Mouse (Mus musculus) limb, embryonic 13.5 days (tissue): ENCODE measurements around the gene Rtel1. TPM values are rescaled to one million over a fixed set of nuclear protein-coding genes. Genes with fewer than 3 reads are reported as not detected.

Experiments used
- ATAC-seq: fragments of 200-750 bp; cut with Nextera tagmentation; 2 replicates; pipeline ENCODE4 v1.8.0; 2017; ENCODE audit warnings: low read depth, moderate number of reproducible peaks, moderate TSS enrichment; ENCODE audit not compliant: low FRiP score
- H3K27ac ChIP-seq: fragments of 300-500 bp; sonication (generic); 2 replicates; pipeline ENCODE4 v1.5.1; 2015; ENCODE audit warnings: inconsistent platforms, mild to moderate bottlenecking, moderate library complexity
- H3K27me3 ChIP-seq: fragments of 300-500 bp; sonication (generic); 2 replicates; pipeline ENCODE4 v1.6.1; 2015; ENCODE audit warnings: mild to moderate bottlenecking, inconsistent platforms
- H3K36me3 ChIP-seq: fragments of 300-500 bp; sonication (generic); 2 replicates; pipeline ENCODE4 v1.6.1; 2015; ENCODE audit warnings: inconsistent platforms, mild to moderate bottlenecking, moderate library complexity
- H3K4me1 ChIP-seq: fragments of 300-500 bp; sonication (generic); 2 replicates; pipeline ENCODE4 v1.6.1; 2015; ENCODE audit warnings: inconsistent platforms
- H3K4me2 ChIP-seq: fragments of 300-500 bp; sonication (generic); replicated peaks from 2 replicates; pipeline ENCODE4 v1.6.1; 2015; ENCODE audit warnings: inconsistent platforms, mild to moderate bottlenecking, moderate library complexity
- H3K4me3 ChIP-seq: fragments of 300-500 bp; sonication (generic); 2 replicates; pipeline ENCODE4 v1.5.1; 2015; ENCODE audit warnings: moderate library complexity, mild to moderate bottlenecking, inconsistent platforms
- H3K9ac ChIP-seq: fragments of 300-500 bp; sonication (generic); 2 replicates; pipeline ENCODE4 v1.6.1; 2015; ENCODE audit warnings: mild to moderate bottlenecking, inconsistent platforms
- H3K9me3 ChIP-seq: fragments of 300-500 bp; sonication (generic); 2 replicates; pipeline ENCODE4 v1.6.1; 2016; ENCODE audit warnings: inconsistent platforms
- WGBS: fragments of 180-500 bp; shearing (Covaris S2); methylation state at CpG from one replicate; pipeline ENCODE4 v1.1.7; 2015; 5-methylcytosine and 5-hydroxymethylcytosine counted together
- polyA plus RNA-seq: library from polyadenylated mRNA; unstranded; fragments of >200 nt; fragmentation: Nextera tagmentation; extraction: Ambion mirVana; gene quantifications from 2 replicates; pipeline ENCODE4 v1.2.1, GENCODE M21; 2015

Gene Rtel1
- polyA plus RNA-seq, 1 experiment from 2014 or later = 48.8 TPM

GRCm38 (mm10) chr2:181381107-181381506 lies 61.6 kb downstream of the Rtel1 start:
- H3K4me2 ChIP-seq = no peak overlapping the region
- H3K4me1 ChIP-seq = no peaks in the 10 kb centered on the region
- ATAC-seq = no peak
- H3K9ac ChIP-seq = no peak overlapping the region
- H3K9me3 ChIP-seq = no peaks in the 10 kb centered on the region
- no peak overlapping the region for H3K4me3 ChIP-seq
- no peaks in the 10 kb centered on the region for H3K27me3 ChIP-seq
- WGBS = 94% methylated on average over 5 of the region's 5 CpGs
- H3K36me3 ChIP-seq = peaks cover 73% of the 10 kb centered on the region
- H3K27ac ChIP-seq = no peak overlapping the region

GRCm38 (mm10) chr2:181381631-181382306 lies 62.2 kb downstream of the Rtel1 start:
- Histone ChIP-seq H3K4me2 (no peak overlapping the region), H3K27ac (no peak overlapping the region), H3K4me3 (no peak overlapping the region), H3K9me3 (no peaks in the 10 kb centered on the region), H3K4me1 (no peaks in the 10 kb centered on the region), H3K9ac (no peak overlapping the region), H3K36me3 (peaks cover 80% of the 10 kb centered on the region), H3K27me3 (no peaks in the 10 kb centered on the region)
- no peak for ATAC-seq
- WGBS = 93% methylated on average over 6 of the region's 6 CpGs

GRCm38 (mm10) chr2:181384463-181384862 lies 64.9 kb downstream of the Rtel1 start:
- no peaks in the 10 kb centered on the region for H3K9me3 ChIP-seq
- no peaks in the 10 kb centered on the region for H3K27me3 ChIP-seq
- 87% methylated on average over 7 of the region's 7 CpGs for whole genome bisulfite sequencing
- H3K9ac ChIP-seq = no peak overlapping the region
- H3K4me1 ChIP-seq = no peaks in the 10 kb centered on the region
- no peak overlapping the region for H3K4me2 ChIP-seq
- H3K27ac ChIP-seq = no peak overlapping the region
- ATAC-seq = no peak
- H3K4me3 ChIP-seq = no peak overlapping the region
- H3K36me3 ChIP-seq = peaks cover 71% of the 10 kb centered on the region

- no peak for ATAC-seq
- H3K36me3 ChIP-seq = peaks cover 66% of the 10 kb centered on the region
These were observed 65.4 kb downstream of the Rtel1 start for GRCm38 (mm10) chr2:181384919-181385391.

GRCm38 (mm10) chr2:181385885-181386284 lies 66.3 kb downstream of the Rtel1 start:
- Histone ChIP-seq H3K36me3 (peaks cover 56% of the 10 kb centered on the region), H3K4me1 (no peaks in the 10 kb centered on the region), H3K9ac (no peak overlapping the region), H3K4me3 (no peak overlapping the region), H3K27ac (no peak overlapping the region), H3K27me3 (no peaks in the 10 kb centered on the region), H3K4me2 (no peak overlapping the region), H3K9me3 (no peaks in the 10 kb centered on the region)
- ATAC-seq = no peak
- WGBS = 78% methylated on average over 3 of the region's 3 CpGs

More at GRCm38 (mm10) chr2:181384919-181385391, 65.4 kb downstream of the Rtel1 start:
- Histone ChIP-seq H3K9ac (no peak overlapping the region), H3K4me1 (no peaks in the 10 kb centered on the region), H3K4me3 (no peak overlapping the region), H3K4me2 (no peak overlapping the region), H3K9me3 (no peaks in the 10 kb centered on the region), H3K27ac (no peak overlapping the region), H3K27me3 (no peaks in the 10 kb centered on the region)
- WGBS = 78% methylated on average over 4 of the region's 4 CpGs

GRCm38 (mm10) chr2:181386663-181387210 lies 67.2 kb downstream of the Rtel1 start:
- WGBS = 75% methylated on average over 3 of the region's 4 CpGs
- H3K36me3 ChIP-seq = peaks cover 50% of the 10 kb centered on the region
- H3K9ac ChIP-seq = no peak overlapping the region
- no peak overlapping the region for H3K27ac ChIP-seq
- no peak overlapping the region for H3K4me2 ChIP-seq
- H3K4me3 ChIP-seq = no peak overlapping the region
- no peaks in the 10 kb centered on the region for H3K4me1 ChIP-seq
- no peaks in the 10 kb centered on the region for H3K27me3 ChIP-seq
- ATAC-seq = no peak
- H3K9me3 ChIP-seq = no peaks in the 10 kb centered on the region

GRCm38 (mm10) chr2:181390136-181390870 lies 70.8 kb downstream of the Rtel1 start:
- 69% methylated on average over 4 of the region's 4 CpGs for WGBS
- ATAC-seq = no peak
- Histone ChIP-seq H3K27ac (no peak overlapping the region), H3K4me3 (no peak overlapping the region), H3K36me3 (peaks cover 20% of the 10 kb centered on the region), H3K27me3 (no peaks in the 10 kb centered on the region), H3K4me2 (no peak overlapping the region), H3K9me3 (no peaks in the 10 kb centered on the region), H3K4me1 (no peaks in the 10 kb centered on the region), H3K9ac (no peak overlapping the region)

- no peak overlapping the region for H3K4me2 ChIP-seq
- no peaks in the 10 kb centered on the region for H3K27me3 ChIP-seq
- H3K9ac ChIP-seq = no peak overlapping the region
- H3K9me3 ChIP-seq = no peaks in the 10 kb centered on the region
- no peak overlapping the region for H3K27ac ChIP-seq
- WGBS = 91% methylated on average over 15 of the region's 15 CpGs
- peaks cover 16% of the 10 kb centered on the region for H3K36me3 ChIP-seq
- no peak for ATAC-seq
- no peak overlapping the region for H3K4me3 ChIP-seq
- no peaks in the 10 kb centered on the region for H3K4me1 ChIP-seq
These were observed 71.5 kb downstream of the Rtel1 start for GRCm38 (mm10) chr2:181391022-181391421.

GRCm38 (mm10) chr2:181391541-181391940 lies 72.0 kb downstream of the Rtel1 start:
- Histone ChIP-seq H3K4me1 (no peaks in the 10 kb centered on the region), H3K9me3 (no peaks in the 10 kb centered on the region), H3K27ac (no peak overlapping the region), H3K4me3 (no peak overlapping the region), H3K27me3 (no peaks in the 10 kb centered on the region), H3K36me3 (peaks cover 10% of the 10 kb centered on the region), H3K4me2 (no peak overlapping the region), H3K9ac (no peak overlapping the region)
- 71% methylated on average over 2 of the region's 2 CpGs for WGBS
- ATAC-seq = no peak

GRCm38 (mm10) chr2:181392600-181393213 lies 73.2 kb downstream of the Rtel1 start:
- peak; percentile 83; the same call in 1 of the 2 replicates for ATAC-seq
- WGBS = 34% methylated on average over 4 of the region's 4 CpGs
- Histone ChIP-seq H3K4me1 (no peaks in the 10 kb centered on the region), H3K9ac (no peak overlapping the region), H3K36me3 (peaks cover 3% of the 10 kb centered on the region; the same call in 1 of the 2 replicates), H3K27ac (no peak overlapping the region), H3K27me3 (no peaks in the 10 kb centered on the region), H3K4me3 (no peak overlapping the region), H3K4me2 (no peak overlapping the region), H3K9me3 (no peaks in the 10 kb centered on the region)

- Histone ChIP-seq H3K4me3 (no peak overlapping the region), H3K9me3 (no peaks in the 10 kb centered on the region), H3K27me3 (no peaks in the 10 kb centered on the region), H3K4me2 (no peak overlapping the region), H3K9ac (no peak overlapping the region), H3K27ac (no peak overlapping the region), H3K4me1 (no peaks in the 10 kb centered on the region), H3K36me3 (peaks cover 3% of the 10 kb centered on the region; the same call in 1 of the 2 replicates)
- ATAC-seq = no peak
- WGBS = 94% methylated on average over 3 of the region's 3 CpGs
These were observed 74.5 kb downstream of the Rtel1 start for GRCm38 (mm10) chr2:181394086-181394485.

- Histone ChIP-seq H3K4me1 (no peaks in the 10 kb centered on the region), H3K9me3 (no peaks in the 10 kb centered on the region), H3K27ac (no peak overlapping the region), H3K4me2 (no peak overlapping the region), H3K27me3 (no peaks in the 10 kb centered on the region), H3K4me3 (no peak overlapping the region), H3K9ac (no peak overlapping the region), H3K36me3 (no peaks in the 10 kb centered on the region)
- 84% methylated on average over 5 of the region's 5 CpGs for WGBS
- no peak for ATAC-seq
These were observed 77.7 kb downstream of the Rtel1 start for GRCm38 (mm10) chr2:181397207-181397761.
